ENCODE assay signal across 14 mouse cellular contexts in genomic region chr15:25675359-25675758, GRCm38 (mm10). TPM values are rescaled to one million over a fixed set of nuclear protein-coding genes. Genes with fewer than 3 reads are reported as not detected.
A peak's percentile ranks its signal among the peaks of the same experiment; 100 is the strongest.
DNase-seq lines count a peak whose midpoint lies in the region; ATAC-seq and TF ChIP-seq lines count a peak whose summit lies in the region.
"Had no signal": no experiment of that assay in that cellular context is flagged by ENCODE, and none has a peak within 500 bp of the region (broad histone marks: within the 10 kb centered on the region; RNA-seq: fewer than 3 reads in every experiment).

No protein-coding gene starts in this region.

- peaks cover 8% of the 10 kb centered on the region; the same call in 1 of the 2 replicates for H3K27me3 ChIP-seq in hindbrain, embryonic 13.5 days
- no peaks in the 10 kb centered on the region for H3K27me3 ChIP-seq in hindbrain, embryonic 11.5 days (ENCODE audit: control insufficient read depth, insufficient read depth, low read length)
- no peaks in the 10 kb centered on the region for H3K27me3 ChIP-seq in midbrain, embryonic 15.5 days (replicated peaks)
- 0 out of 2 replicates have a peak, but pooled peaks cover 4% of the 10 kb centered on the region for H3K27me3 ChIP-seq in midbrain, embryonic 16.5 days (ENCODE audit: control insufficient read depth, insufficient read depth, low read depth, low read length)
- H3K27me3 ChIP-seq in neural tube, embryonic 15.5 days (replicated peaks), result no peaks in the 10 kb centered on the region

- no peak for ATAC-seq in hindbrain, embryonic 13.5 days (ENCODE audit: low FRiP score)
- ATAC-seq in hindbrain, embryonic 11.5 days (ENCODE audit: low FRiP score), result no peak
- no peak for ATAC-seq in midbrain, embryonic 15.5 days (replicated peaks)
- no peak for ATAC-seq in midbrain, embryonic 16.5 days
- ATAC-seq in neural tube, embryonic 15.5 days (ENCODE audit: low FRiP score), result peak; percentile 5; the same call in 1 of the 2 replicates
- ATAC-seq: inflammation-experienced regulatory T-cells, adult 6 months had no signal

- H3K27ac ChIP-seq in hindbrain, embryonic 13.5 days, result peak overlapping the region; percentile 74; the same call in 1 of the 2 replicates
- H3K27ac ChIP-seq in hindbrain, embryonic 11.5 days (ENCODE audit: low read depth, low read length), result no peak overlapping the region
- 0 out of 2 replicates have a peak overlapping the region, but pooled peaks have one; percentile 17 for H3K27ac ChIP-seq in midbrain, embryonic 15.5 days
- no peak overlapping the region for H3K27ac ChIP-seq in midbrain, embryonic 16.5 days (ENCODE audit: low read length)
- peak overlapping the region; percentile 49 for H3K27ac ChIP-seq in embryonic fibroblast, embryonic 13.5 days (ENCODE audit: insufficient read depth, low read length)
- H3K27ac ChIP-seq in neural tube, embryonic 15.5 days (replicated peaks), result no peak overlapping the region
- H3K27ac ChIP-seq: heart, adult 2 months had no signal

- no peaks in the 10 kb centered on the region for H3K9me3 ChIP-seq in hindbrain, embryonic 13.5 days
- no peaks in the 10 kb centered on the region for H3K9me3 ChIP-seq in hindbrain, embryonic 11.5 days (ENCODE audit: control insufficient read depth, low read length)
- no peaks in the 10 kb centered on the region for H3K9me3 ChIP-seq in midbrain, embryonic 15.5 days
- no peaks in the 10 kb centered on the region for H3K9me3 ChIP-seq in midbrain, embryonic 16.5 days (replicated peaks; ENCODE audit: control insufficient read depth, low read length, poor library complexity, severe bottlenecking)
- H3K9me3 ChIP-seq in neural tube, embryonic 15.5 days (replicated peaks), result no peaks in the 10 kb centered on the region

- no peak for TF ChIP-seq POLR2A in embryonic fibroblast, embryonic 13.5 days (IDR thresholded peaks at IDR 0.05; ENCODE audit: low read depth, low read length)

- TF ChIP-seq CTCF in embryonic fibroblast, embryonic 13.5 days (IDR thresholded peaks at IDR 0.05; ENCODE audit: borderline replicate concordance, insufficient read depth, low read length), result no peak

- H3K4me2 ChIP-seq in hindbrain, embryonic 13.5 days, result no peak overlapping the region
- no peak overlapping the region for H3K4me2 ChIP-seq in hindbrain, embryonic 11.5 days (replicated peaks; ENCODE audit: low read depth, low read length)
- no peak overlapping the region for H3K4me2 ChIP-seq in midbrain, embryonic 15.5 days
- no peak overlapping the region for H3K4me2 ChIP-seq in midbrain, embryonic 16.5 days (ENCODE audit: low read length)
- H3K4me2 ChIP-seq in neural tube, embryonic 15.5 days, result no peak overlapping the region

- H3K9ac ChIP-seq in hindbrain, embryonic 13.5 days, result no peak overlapping the region
- H3K9ac ChIP-seq in hindbrain, embryonic 11.5 days (ENCODE audit: low read depth, low read length), result no peak overlapping the region
- H3K9ac ChIP-seq in midbrain, embryonic 15.5 days, result no peak overlapping the region
- no peak overlapping the region for H3K9ac ChIP-seq in midbrain, embryonic 16.5 days (ENCODE audit: low read depth, low read length)
- H3K9ac ChIP-seq in neural tube, embryonic 15.5 days (replicated peaks), result no peak overlapping the region

- 72% methylated on average over 11 of the region's 11 CpGs for WGBS in hindbrain, embryonic 13.5 days
- WGBS in hindbrain, embryonic 11.5 days, result 85% methylated on average over 11 of the region's 11 CpGs
- WGBS in midbrain, embryonic 15.5 days, result 86% methylated on average over 11 of the region's 11 CpGs
- 92% methylated on average over 11 of the region's 11 CpGs for WGBS in midbrain, embryonic 16.5 days
- WGBS in neural tube, embryonic 15.5 days, result 89% methylated on average over 11 of the region's 11 CpGs

- DNase-seq in hindbrain, embryonic 11.5 days (ENCODE audit: low spot score), result no peak
- DNase-seq in gastrocnemius, postnatal 4 days (ENCODE audit: low spot score in 2 of 2), result no peak
- DNase-seq: adrenal gland, postnatal 14 days; gastrocnemius, postnatal 25 days; heart, adult 2 months; kidney, adult 18-20 months; lung, postnatal 10 days had no signal

- H3K4me1 ChIP-seq in hindbrain, embryonic 13.5 days (replicated peaks), result peaks cover 58% of the 10 kb centered on the region
- H3K4me1 ChIP-seq in hindbrain, embryonic 11.5 days (replicated peaks; ENCODE audit: control insufficient read depth, insufficient read depth, low read length), result peaks cover 10% of the 10 kb centered on the region
- peaks cover 21% of the 10 kb centered on the region for H3K4me1 ChIP-seq in midbrain, embryonic 15.5 days
- H3K4me1 ChIP-seq in midbrain, embryonic 16.5 days (ENCODE audit: control insufficient read depth, insufficient read depth, low read length), result peaks cover 5% of the 10 kb centered on the region
- peaks cover 29% of the 10 kb centered on the region for H3K4me1 ChIP-seq in embryonic fibroblast, embryonic 13.5 days (ENCODE audit: control insufficient read depth, insufficient read depth, low read length)
- peaks cover 27% of the 10 kb centered on the region for H3K4me1 ChIP-seq in neural tube, embryonic 15.5 days

- no peak overlapping the region for H3K4me3 ChIP-seq in hindbrain, embryonic 13.5 days
- H3K4me3 ChIP-seq in hindbrain, embryonic 11.5 days (ENCODE audit: low read depth, low read length), result no peak overlapping the region
- H3K4me3 ChIP-seq in midbrain, embryonic 15.5 days, result no peak overlapping the region
- no peak overlapping the region for H3K4me3 ChIP-seq in midbrain, embryonic 16.5 days (ENCODE audit: low read depth, low read length)
- no peak overlapping the region for H3K4me3 ChIP-seq in embryonic fibroblast, embryonic 13.5 days (ENCODE audit: insufficient read depth, low read length)
- H3K4me3 ChIP-seq in neural tube, embryonic 15.5 days (replicated peaks), result no peak overlapping the region
- H3K4me3 ChIP-seq: heart, adult 2 months had no signal

- no peaks in the 10 kb centered on the region for H3K36me3 ChIP-seq in hindbrain, embryonic 13.5 days
- H3K36me3 ChIP-seq in hindbrain, embryonic 11.5 days (ENCODE audit: control insufficient read depth, insufficient read depth, low read length), result no peaks in the 10 kb centered on the region
- H3K36me3 ChIP-seq in midbrain, embryonic 15.5 days (replicated peaks), result no peaks in the 10 kb centered on the region
- H3K36me3 ChIP-seq in midbrain, embryonic 16.5 days (ENCODE audit: control insufficient read depth, insufficient read depth, low read length), result no peaks in the 10 kb centered on the region
- H3K36me3 ChIP-seq in neural tube, embryonic 15.5 days, result no peaks in the 10 kb centered on the region

RNA-seq across cellular contexts. Expression of gene Myo10, which starts 53.0 kb away (rescaled TPM):
- 26.6 and 27.8 TPM in 2 replicates for polyA plus RNA-seq in hindbrain, embryonic 13.5 days (2015; fragmentation: Nextera tagmentation; extraction: Ambion mirVana)
- 39.1 and 45.2 TPM in 2 replicates for polyA plus RNA-seq in hindbrain, embryonic 11.5 days (2014; fragmentation: Nextera tagmentation; extraction: Ambion mirVana)
- 28.1 and 30.8 TPM in 2 replicates for polyA plus RNA-seq in midbrain, embryonic 15.5 days (2015; fragmentation: Nextera tagmentation; extraction: Ambion mirVana)
- 26.8 and 28.8 TPM in 2 replicates for polyA plus RNA-seq in midbrain, embryonic 16.5 days (2015; fragmentation: Nextera tagmentation; extraction: Ambion mirVana)
- polyA plus RNA-seq in embryonic fibroblast, embryonic 13.5 days (2011; ENCODE audit: insufficient read length, low read depth, missing spikeins), result 47.8 and 49.9 TPM in 2 replicates
- 19.5 and 26.1 TPM in 2 replicates for polyA plus RNA-seq in neural tube, embryonic 15.5 days (2015; fragmentation: Nextera tagmentation; extraction: Ambion mirVana)
- 10 to 100 TPM; 71.0 to 72.9 TPM for total RNA-seq in gastrocnemius, postnatal 4 days (2021)
- total RNA-seq: MEL had no signal

Comparison
In these comparisons a context has a peak if more than half of its experiments do, and no peak if none do; other contexts are left out.
1. H3K27ac ChIP-seq: peak in hindbrain, embryonic 13.5 days (single experiment), midbrain, embryonic 15.5 days (single experiment) and embryonic fibroblast, embryonic 13.5 days (single experiment); none in hindbrain, embryonic 11.5 days (single experiment), midbrain, embryonic 16.5 days (single experiment) and neural tube, embryonic 15.5 days (single experiment).